Mouse (Mus musculus) ES-Bruce4 (cell line): ENCODE data around the gene Med13l.

Source experiments
- CTCF ChIP-seq: IDR thresholded peaks from one replicate; pipeline ENCODE4 v1.8.1; 2011; ENCODE audit warnings: low read depth, low read length
- EP300 ChIP-seq: IDR thresholded peaks from 2 replicates; pipeline ENCODE4 v1.6.1; 2011; ENCODE audit warnings: low read depth, low read length; ENCODE audit not compliant: insufficient read depth
- POLR2A ChIP-seq: IDR thresholded peaks from one replicate; pipeline ENCODE4 v1.8.1; 2011; ENCODE audit warnings: low read length; ENCODE audit not compliant: insufficient read depth

DNA sequence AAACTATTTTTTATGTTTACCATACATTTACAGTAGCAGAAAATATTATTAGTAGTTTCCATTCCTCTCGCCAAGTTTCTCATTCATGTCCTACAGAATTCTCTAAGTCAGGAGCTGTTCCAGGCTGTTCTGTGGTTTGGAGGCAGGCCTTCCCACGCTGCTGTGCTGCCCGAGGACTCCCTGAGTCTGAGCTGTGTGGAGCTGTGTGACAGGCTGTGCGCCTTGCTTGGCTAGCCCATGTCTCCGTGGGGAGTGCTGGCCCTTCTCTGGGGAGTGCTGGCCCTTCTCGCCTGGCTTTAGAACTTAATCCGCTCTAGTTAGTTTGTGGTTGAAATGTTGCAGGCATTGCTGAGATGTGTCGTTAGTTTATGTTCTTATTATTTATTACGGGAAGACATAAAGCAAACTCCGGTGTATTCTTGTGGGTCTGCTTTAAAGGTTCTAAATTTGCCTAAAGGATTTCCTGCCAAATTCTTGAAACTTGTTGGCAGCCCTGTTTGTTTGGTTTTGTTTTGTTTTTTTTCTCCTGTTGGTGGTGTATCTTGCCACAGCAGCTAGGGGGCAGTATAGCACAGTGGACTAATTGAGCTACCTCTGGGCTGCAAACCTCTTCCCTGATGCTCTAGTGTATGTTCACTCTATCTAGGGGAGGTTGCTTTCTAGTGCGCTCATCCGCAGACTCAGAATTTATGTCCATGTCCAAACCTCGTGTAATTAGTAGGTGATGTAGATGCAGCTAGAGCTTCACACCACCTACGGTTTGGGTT, 34.2 kb downstream of the Med13l start:
- TF ChIP-seq POLR2A, result no peak
- TF ChIP-seq CTCF, result peak; percentile 41
- no peak for TF ChIP-seq EP300
